Mouse (Mus musculus) kidney, postnatal 14 days (tissue): ENCODE data around the gene Itsn1.
A peak's percentile ranks its signal among the peaks of the same experiment; 100 is the strongest.

ENCODE experiments used
- DNase-seq: peaks from one replicate; pipeline ENCODE4 v3.0.0; 2022; ENCODE audit warnings: mixed read lengths

Itsn1 gene

GRCm38 (mm10) chr16:91820299-91820698 lies 91.2 kb downstream of the Itsn1 start:
- no peak for DNase-seq

- DNase-seq, result no peak
Observed at GRCm38 (mm10) chr16:91822325-91822724, 93.2 kb downstream of the Itsn1 start.

- no peak for DNase-seq
Observed at GRCm38 (mm10) chr16:91822759-91823158, 93.7 kb downstream of the Itsn1 start.

GRCm38 (mm10) chr16:91825774-91826325 lies 96.8 kb downstream of the Itsn1 start:
- peak; percentile 29 for DNase-seq

GRCm38 (mm10) chr16:91826893-91827292 lies 97.8 kb downstream of the Itsn1 start:
- no peak for DNase-seq

- DNase-seq, result no peak
Observed at GRCm38 (mm10) chr16:91827456-91827855, 98.4 kb downstream of the Itsn1 start.

GRCm38 (mm10) chr16:91828160-91828559 lies 99.1 kb downstream of the Itsn1 start:
- no peak for DNase-seq

- DNase-seq, result no peak
Observed at GRCm38 (mm10) chr16:91828603-91829002, 99.5 kb downstream of the Itsn1 start.

GRCm38 (mm10) chr16:91829121-91829520 lies 100.0 kb downstream of the Itsn1 start:
- DNase-seq, result no peak

GRCm38 (mm10) chr16:91830260-91830659 lies 101.2 kb downstream of the Itsn1 start:
- DNase-seq, result peak; percentile 63

- DNase-seq, result no peak
Observed at GRCm38 (mm10) chr16:91833121-91833520, 104.0 kb downstream of the Itsn1 start.

- peak; percentile 41 for DNase-seq
Observed at GRCm38 (mm10) chr16:91833558-91833957, 104.5 kb downstream of the Itsn1 start.

GRCm38 (mm10) chr16:91833981-91834380 lies 104.9 kb downstream of the Itsn1 start:
- no peak for DNase-seq

GRCm38 (mm10) chr16:91835790-91836189 lies 106.7 kb downstream of the Itsn1 start:
- no peak for DNase-seq

- no peak for DNase-seq
Observed at GRCm38 (mm10) chr16:91836592-91837557, 107.8 kb downstream of the Itsn1 start.

GRCm38 (mm10) chr16:91837558-91838041 lies 108.5 kb downstream of the Itsn1 start:
- DNase-seq, result no peak

GRCm38 (mm10) chr16:91838771-91839170 lies 109.7 kb downstream of the Itsn1 start:
- DNase-seq, result no peak

- DNase-seq, result peak; percentile 81
Observed at GRCm38 (mm10) chr16:91839462-91839861, 110.4 kb downstream of the Itsn1 start.

GRCm38 (mm10) chr16:91841026-91841630 lies 112.0 kb downstream of the Itsn1 start:
- no peak for DNase-seq

- peak; percentile 66 for DNase-seq
Observed at GRCm38 (mm10) chr16:91846089-91846741, 117.1 kb downstream of the Itsn1 start.

- DNase-seq, result no peak
Observed at GRCm38 (mm10) chr16:91847525-91848225, 118.6 kb downstream of the Itsn1 start.

- DNase-seq, result no peak
Observed at GRCm38 (mm10) chr16:91848505-91848904, 119.4 kb downstream of the Itsn1 start.
